Mouse (Mus musculus) kidney, adult 18-20 months (tissue): ENCODE measurements around the gene Gm45713.

Source experiments
- DNase-seq: peaks from one replicate; pipeline ENCODE4 v3.0.0; 2021

Gm45713 gene

DNA sequence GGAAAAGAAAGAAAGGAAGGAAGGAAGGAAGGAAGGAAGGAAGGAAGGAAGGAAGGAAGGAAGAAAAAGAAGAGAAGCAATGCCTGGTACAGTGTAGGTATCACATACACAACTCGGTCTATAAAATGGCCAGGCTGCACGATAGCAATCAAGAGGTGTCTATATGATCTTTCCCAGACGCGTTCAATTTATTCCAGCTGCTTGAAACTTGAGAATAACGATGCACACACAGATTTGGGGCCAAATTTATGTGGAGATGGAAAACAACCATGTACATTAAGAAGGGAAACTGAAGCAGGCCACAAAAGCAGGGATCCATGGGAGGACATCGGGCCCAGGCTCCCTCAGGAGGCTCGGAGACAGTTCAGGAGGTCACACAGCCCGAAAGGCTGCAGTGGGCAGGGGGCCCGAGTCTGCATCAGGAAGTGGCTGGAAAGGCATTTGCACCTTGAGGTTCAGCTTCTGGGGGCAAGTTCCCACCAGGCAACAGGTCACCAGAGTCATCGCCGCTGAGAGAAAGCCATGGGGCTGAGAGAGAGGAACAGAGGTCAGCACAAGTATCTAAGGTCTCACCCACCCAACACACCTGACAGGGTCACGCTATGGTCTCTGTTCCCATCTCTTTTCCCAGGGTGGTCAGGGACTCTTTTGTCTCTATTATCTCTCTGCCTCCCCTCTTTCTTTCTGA, 43.1 kb downstream of the Gm45713 start:
- DNase-seq = no peak

- DNase-seq = peak; percentile 61
Measured at GRCm38 (mm10) chr7:45092048-45092447, 44.0 kb downstream of the Gm45713 start, which contains the start of gene Rcn3. Gene Rcn3 (minus strand): TSS chr7:45092221.

DNA sequence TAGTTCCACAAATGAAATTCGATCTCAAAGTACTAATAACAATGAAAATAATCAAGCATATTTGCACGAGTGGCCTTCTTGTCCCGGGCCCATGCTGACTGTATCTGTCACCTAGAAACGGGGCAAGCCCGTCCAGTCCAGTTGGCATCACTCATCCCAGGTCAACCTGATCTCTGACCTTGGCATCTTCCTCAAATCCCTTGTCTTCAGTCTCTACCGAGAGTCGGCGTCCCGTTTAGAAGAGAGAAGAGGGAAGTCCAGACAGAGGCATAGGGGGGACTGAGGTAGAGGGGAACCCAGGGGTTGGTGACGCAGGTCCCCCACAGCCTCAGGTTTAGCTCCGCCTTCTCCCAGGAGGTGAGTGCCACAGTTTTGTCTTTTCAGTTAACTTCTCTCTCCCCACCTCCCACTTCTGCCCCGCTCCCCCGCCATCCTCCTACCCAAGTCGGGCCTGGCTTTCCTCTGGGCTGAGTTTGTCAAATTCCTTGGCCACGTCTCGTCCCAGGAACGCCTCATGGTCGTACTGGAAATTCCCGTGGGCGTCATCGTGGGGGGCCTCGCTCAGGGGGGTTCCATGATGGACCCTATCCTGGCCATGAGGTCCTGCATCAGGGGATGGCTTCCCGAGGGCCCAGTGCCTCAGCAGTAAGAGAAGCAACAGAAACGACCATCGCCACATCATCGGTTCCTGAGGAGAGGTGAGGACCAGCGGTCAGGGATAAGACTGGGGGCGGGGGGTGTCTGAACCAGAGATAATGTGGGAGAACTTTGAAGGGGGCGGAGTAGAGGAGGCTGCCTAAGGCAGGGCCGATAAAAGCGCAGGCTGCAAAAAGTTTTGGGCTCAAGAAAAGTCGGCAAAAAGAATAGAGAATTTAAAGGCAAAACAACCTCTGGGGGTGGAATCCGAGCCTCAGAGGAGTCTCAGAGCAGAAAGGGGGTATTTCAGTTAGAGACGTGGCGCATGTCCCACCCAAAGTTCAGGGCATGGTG, 44.7 kb downstream of the Gm45713 start:
- no peak for DNase-seq

DNA sequence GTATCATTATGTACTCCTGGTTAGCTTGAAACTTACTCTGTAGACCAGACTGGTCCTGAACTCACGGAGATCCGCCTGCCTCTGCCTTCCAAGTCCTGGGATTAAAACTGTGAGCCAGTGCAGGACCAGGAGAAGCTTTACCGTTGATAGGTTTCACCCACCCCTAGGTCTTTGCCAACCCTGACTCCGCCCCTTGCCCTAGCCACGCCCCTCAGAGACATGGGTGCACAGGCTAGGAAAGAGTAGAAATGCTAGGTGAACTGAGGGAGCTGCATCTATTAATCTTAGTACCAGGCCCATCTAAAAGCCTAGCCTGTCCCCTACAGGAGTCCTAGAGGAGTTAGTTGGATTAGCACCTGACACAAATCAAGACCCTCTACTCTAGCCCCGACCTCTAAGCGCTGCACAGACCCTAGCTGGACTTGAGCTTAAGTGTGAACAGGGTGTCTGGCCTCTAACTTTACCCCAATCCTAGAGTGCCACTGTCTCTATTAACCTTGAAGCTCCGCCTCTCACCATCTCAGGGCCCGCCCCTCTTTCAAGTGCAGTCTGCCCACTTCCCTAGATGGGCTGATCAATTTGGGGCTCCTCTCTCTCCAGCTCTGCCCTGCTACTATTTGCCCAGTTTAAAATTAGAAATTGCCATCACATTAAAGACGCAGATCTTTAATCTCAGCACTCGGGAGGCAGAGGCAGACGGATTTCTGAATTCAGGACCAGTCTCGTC, 45.6 kb downstream of the Gm45713 start:
- no peak for DNase-seq

GRCm38 (mm10) chr7:45088597-45088996, 47.4 kb downstream of the Gm45713 start:
- DNase-seq = no peak

DNA sequence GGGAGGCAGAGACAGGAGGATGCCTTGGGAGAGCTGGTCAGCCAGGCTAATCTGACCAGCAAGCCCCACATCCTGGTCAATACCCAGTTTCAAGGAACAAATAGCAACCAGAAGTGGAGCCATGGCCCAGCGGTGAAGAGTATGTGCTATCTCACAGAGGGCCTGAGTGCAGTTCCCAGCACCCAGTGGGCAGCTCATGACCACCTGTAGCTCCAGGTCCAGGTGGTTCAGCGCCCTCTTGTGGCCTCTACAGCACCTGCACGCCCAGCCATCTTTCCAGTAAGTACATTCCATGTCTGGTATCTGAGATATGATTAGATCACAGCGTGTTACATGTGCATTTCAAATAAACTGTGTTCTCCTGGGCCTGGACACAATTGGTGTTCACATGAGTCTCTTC, 49.9 kb downstream of the Gm45713 start:
- no peak for DNase-seq

GRCm38 (mm10) chr7:45083300-45083890, 52.6 kb downstream of the Gm45713 start:
- no peak for DNase-seq

DNA sequence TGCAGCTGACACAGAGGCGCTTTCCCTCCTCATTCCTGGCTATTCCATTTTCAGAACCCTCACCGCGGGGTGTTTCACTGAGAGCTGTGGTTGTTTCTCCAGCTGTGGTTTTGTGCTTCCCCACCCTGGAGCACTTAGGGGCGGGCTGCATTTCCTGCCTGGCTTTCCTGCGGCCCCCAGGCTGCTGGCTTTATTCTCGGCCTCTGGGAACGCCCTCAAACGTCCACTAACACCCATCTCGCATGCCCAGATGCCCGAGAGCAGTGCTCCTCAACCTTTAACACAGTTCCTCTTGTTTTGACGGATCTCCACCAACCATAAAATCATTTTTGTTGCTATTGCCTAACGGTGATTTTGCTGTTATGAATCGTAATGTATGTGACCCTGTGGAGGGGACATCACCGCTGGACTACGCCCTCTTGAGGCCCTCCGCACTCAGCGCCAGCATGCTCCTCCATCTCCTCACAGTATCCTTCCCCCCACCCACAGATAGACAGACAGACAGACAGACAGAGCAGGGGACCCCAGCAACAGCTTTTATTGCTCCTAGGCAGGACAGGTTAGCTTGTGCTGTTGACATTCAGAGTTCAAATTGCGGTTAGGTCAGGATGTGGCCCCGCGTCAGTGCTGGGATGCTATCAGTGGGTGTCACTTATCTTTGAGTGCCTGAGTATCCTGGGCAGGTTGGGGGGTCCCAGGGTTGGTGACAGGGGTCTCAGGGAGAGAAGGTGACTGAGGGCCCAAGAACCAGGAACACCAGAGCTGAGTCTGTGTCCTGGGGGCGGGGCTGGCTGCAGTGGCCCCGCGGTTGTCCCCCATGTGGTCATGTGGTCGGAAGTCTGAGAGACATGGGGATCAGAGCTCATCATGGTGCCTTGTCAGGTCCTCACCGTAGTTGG, 53.4 kb downstream of the Gm45713 start:
- DNase-seq = peak; percentile 40

- no peak for DNase-seq
Measured at GRCm38 (mm10) chr7:45081016-45081415, 55.0 kb downstream of the Gm45713 start.

- DNase-seq = peak; percentile 94
Measured at GRCm38 (mm10) chr7:45079856-45080255, 56.2 kb downstream of the Gm45713 start.

DNA sequence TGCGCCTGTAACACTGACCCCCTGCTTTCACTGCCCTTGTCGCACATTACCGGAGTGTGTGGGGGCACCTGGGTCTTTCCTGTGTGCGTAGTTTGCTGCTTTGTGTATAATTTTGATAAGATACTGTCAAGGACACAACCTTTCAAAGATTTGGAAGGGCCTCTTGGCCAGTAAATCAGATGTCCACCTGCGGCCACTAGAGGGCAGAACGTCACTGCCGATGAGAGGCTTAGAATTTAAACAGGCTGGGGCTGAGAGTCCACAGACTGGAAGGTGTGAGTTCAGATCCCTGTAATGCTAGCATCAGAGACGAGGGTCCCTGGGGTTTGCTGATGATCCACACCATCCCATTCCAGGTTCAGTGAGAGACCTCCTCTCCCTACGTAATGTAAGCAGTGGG, 57.5 kb downstream of the Gm45713 start:
- DNase-seq = peak; percentile 81

DNA sequence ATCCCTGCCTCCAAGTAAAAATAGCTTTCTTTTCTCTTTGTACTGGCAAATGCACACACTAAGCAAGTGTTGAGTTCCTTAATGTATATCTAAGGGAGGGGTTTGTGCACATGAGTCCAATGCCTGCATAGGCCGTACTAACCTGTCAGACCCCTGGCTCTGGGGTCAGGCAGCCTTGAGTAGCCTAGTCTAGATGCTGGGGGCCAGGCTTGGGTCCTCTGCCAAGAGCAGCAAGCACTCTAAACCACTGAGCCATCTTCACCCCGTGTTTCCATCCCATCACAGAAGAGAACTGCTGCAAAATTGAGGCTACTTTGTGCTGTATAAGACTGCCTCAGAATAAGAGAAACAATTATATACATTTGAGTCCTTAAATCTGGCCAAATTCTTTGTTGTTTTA, 58.2 kb downstream of the Gm45713 start:
- DNase-seq = no peak

GRCm38 (mm10) chr7:45077322-45077721, 58.7 kb downstream of the Gm45713 start:
- DNase-seq = no peak

GRCm38 (mm10) chr7:45076501-45076900, 59.5 kb downstream of the Gm45713 start:
- no peak for DNase-seq
